In genomic region chr16:82789521-82789920, GRCm38 (mm10) we compare ENCODE assay signal across 24 mouse cellular contexts. TPM values are rescaled to one million over a fixed set of nuclear protein-coding genes. Genes with fewer than 3 reads are reported as not detected.
"Had no signal": no experiment of that assay in that cellular context is flagged by ENCODE, and none has a peak within 500 bp of the region (broad histone marks: within the 10 kb centered on the region; RNA-seq: fewer than 3 reads in every experiment).

No protein-coding gene starts in this region.

- H3K9me3 ChIP-seq: neural tube, embryonic 15.5 days; stomach, embryonic 15.5 days had no signal

- H3K9ac ChIP-seq: neural tube, embryonic 15.5 days; stomach, embryonic 15.5 days had no signal

- H3K4me2 ChIP-seq: neural tube, embryonic 15.5 days; stomach, embryonic 15.5 days had no signal

- H3K4me3 ChIP-seq: neural tube, embryonic 15.5 days; stomach, embryonic 15.5 days had no signal

- H3K4me1 ChIP-seq: neural tube, embryonic 15.5 days; stomach, embryonic 15.5 days had no signal

- DNase-seq: retina, postnatal 1 day; right cerebral cortex, adult 18-20 months; right cerebral cortex, postnatal 14 days; right cerebral cortex, postnatal 25 days; right cerebral cortex, postnatal 4 days; spleen, adult 18-20 months; thymus, adult 18-20 months; thymus, adult 2 months; thymus, postnatal 14 days; thymus, postnatal 25 days; thymus, postnatal 36 days; thymus, postnatal 4 days had no signal

- H3K27me3 ChIP-seq: neural tube, embryonic 15.5 days; stomach, embryonic 15.5 days had no signal

- H3K27ac ChIP-seq: neural tube, embryonic 15.5 days; stomach, embryonic 15.5 days; stomach, postnatal 0 days had no signal

- H3K36me3 ChIP-seq: neural tube, embryonic 15.5 days; stomach, embryonic 15.5 days had no signal

RNA-seq across cellular contexts. Expression of gene Gm21833, which starts 38.7 kb away (rescaled TPM):
- total RNA-seq: neutrophil, adult 5-6 weeks had no signal
- polyA plus RNA-seq: neural tube, embryonic 14.5 days; neural tube, embryonic 15.5 days; small intestine, adult 2 months; spleen, adult 2 months; stomach, embryonic 14.5 days; stomach, embryonic 15.5 days; stomach, embryonic 16.5 days; stomach, postnatal 0 days; testis, adult 2 months; thymus, adult 2 months; thymus, postnatal 0 days; urinary bladder, adult 2 months had no signal
